Mouse (Mus musculus) olfactory bulb, adult 2 months (tissue): ENCODE results near the gene B3galnt2.

Source experiments
- CTCF ChIP-seq: fragments of 200-500 bp; IDR thresholded peaks from 2 replicates; pipeline ENCODE4 v1.5.1; 2012; ENCODE audit warnings: low read depth, mild to moderate bottlenecking, low read length, moderate library complexity; ENCODE audit not compliant: insufficient read depth
- POLR2A ChIP-seq: fragments of 200-500 bp; IDR thresholded peaks from 2 replicates; pipeline ENCODE4 v1.6.1; 2012; ENCODE audit warnings: mild to moderate bottlenecking, low read depth, low read length, moderate library complexity; ENCODE audit not compliant: insufficient read depth

DNA sequence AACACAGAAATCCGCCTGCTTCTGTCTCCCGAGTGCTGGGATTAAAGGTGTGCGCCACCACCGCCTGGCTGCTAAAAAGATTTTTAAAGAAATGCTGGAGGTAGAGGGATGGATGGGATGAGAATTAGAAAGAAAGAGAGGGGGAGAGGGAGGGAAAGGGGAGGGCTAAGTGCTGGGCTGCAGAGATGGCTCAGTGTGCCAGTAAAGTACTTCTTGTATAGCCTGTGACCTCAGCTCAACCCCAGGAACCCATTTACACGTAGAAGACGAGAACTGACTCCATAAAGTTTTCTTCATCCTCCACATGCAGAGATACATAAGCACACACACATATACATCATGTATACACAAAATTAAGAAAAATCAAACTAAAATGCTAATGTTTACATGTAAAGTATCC, 71.3 kb downstream of the B3galnt2 start:
- TF ChIP-seq POLR2A, result no peak
- no peak for TF ChIP-seq CTCF
